Mouse (Mus musculus): ENCODE data around the gene Phf21a.
A peak's percentile ranks its signal among the peaks of the same experiment; 100 is the strongest.

The Phf21a gene

GRCm38 (mm10) chr2:92182146-92182756 lies 89.3 kb downstream of the Phf21a start:
- DNase-seq (ENCODE audit: low spot score) = no peak

- DNase-seq (ENCODE audit: low spot score) = peak; percentile 94
Observed at GRCm38 (mm10) chr2:92182981-92183501, 90.1 kb downstream of the Phf21a start.

GRCm38 (mm10) chr2:92183613-92184076 lies 90.7 kb downstream of the Phf21a start:
- peak; percentile 90 for DNase-seq (ENCODE audit: low spot score)

GRCm38 (mm10) chr2:92184077-92184921 lies 91.4 kb downstream of the Phf21a start:
- DNase-seq (ENCODE audit: low spot score) = peak; percentile 72

GRCm38 (mm10) chr2:92185062-92185765 lies 92.3 kb downstream of the Phf21a start:
- peak; percentile 57 for DNase-seq (ENCODE audit: low spot score)

GRCm38 (mm10) chr2:92185766-92186450 lies 93.0 kb downstream of the Phf21a start:
- peak; percentile 17 for DNase-seq (ENCODE audit: low spot score)

GRCm38 (mm10) chr2:92187061-92187460 lies 94.1 kb downstream of the Phf21a start:
- DNase-seq (ENCODE audit: low spot score) = peak; percentile 34

GRCm38 (mm10) chr2:92188744-92189143 lies 95.8 kb downstream of the Phf21a start:
- DNase-seq (ENCODE audit: low spot score) = no peak

GRCm38 (mm10) chr2:92190960-92191359 lies 98.0 kb downstream of the Phf21a start:
- no peak for DNase-seq (ENCODE audit: low spot score)

- DNase-seq (ENCODE audit: low spot score) = peak; percentile 84
Observed at GRCm38 (mm10) chr2:92191826-92192581, 99.1 kb downstream of the Phf21a start.

- no peak for DNase-seq (ENCODE audit: low spot score)
Observed at GRCm38 (mm10) chr2:92198126-92198525, 105.2 kb downstream of the Phf21a start.

- DNase-seq (ENCODE audit: low spot score) = no peak
Observed at GRCm38 (mm10) chr2:92198747-92199146, 105.8 kb downstream of the Phf21a start.

- DNase-seq (ENCODE audit: low spot score) = no peak
Observed at GRCm38 (mm10) chr2:92199562-92200286, 106.8 kb downstream of the Phf21a start.

- no peak for DNase-seq (ENCODE audit: low spot score)
Observed at GRCm38 (mm10) chr2:92202319-92203040, 109.6 kb downstream of the Phf21a start.

GRCm38 (mm10) chr2:92205010-92205639 lies 112.2 kb downstream of the Phf21a start:
- DNase-seq (ENCODE audit: low spot score) = no peak

GRCm38 (mm10) chr2:92210409-92210808 lies 117.5 kb downstream of the Phf21a start:
- no peak for DNase-seq (ENCODE audit: low spot score)

GRCm38 (mm10) chr2:92221431-92221830 lies 128.5 kb downstream of the Phf21a start:
- DNase-seq (ENCODE audit: low spot score) = no peak

- DNase-seq (ENCODE audit: low spot score) = no peak
Observed at GRCm38 (mm10) chr2:92225592-92225991, 132.7 kb downstream of the Phf21a start.

- no peak for DNase-seq (ENCODE audit: low spot score)
Observed at GRCm38 (mm10) chr2:92229973-92230372, 137.1 kb downstream of the Phf21a start.

All from embryo, embryonic 10 days (tissue).